Comparison of ENCODE assay signal across 7 mouse cellular contexts in genomic region chr7:29954731-29955130, GRCm38 (mm10). TPM values are rescaled to one million over a fixed set of nuclear protein-coding genes. Genes with fewer than 3 reads are reported as not detected.
DNase-seq lines count a peak whose midpoint lies in the region; ATAC-seq and TF ChIP-seq lines count a peak whose summit lies in the region.

No protein-coding gene starts in this region.

- H3K36me3 ChIP-seq in G1E (replicated peaks), result peaks cover 17% of the 10 kb centered on the region
- no peaks in the 10 kb centered on the region for H3K36me3 ChIP-seq in kidney, postnatal 0 days (ENCODE audit: insufficient read depth, low read length)

- H3K27me3 ChIP-seq in G1E (ENCODE audit: insufficient read depth, low read length), result no peaks in the 10 kb centered on the region
- no peaks in the 10 kb centered on the region for H3K27me3 ChIP-seq in kidney, postnatal 0 days (ENCODE audit: insufficient read depth, low read length)

- TF ChIP-seq CTCF in G1E (IDR thresholded peaks at IDR 0.05; ENCODE audit: low read depth, low read length), result peak; percentile 63
- peak; percentile 76 for TF ChIP-seq CTCF in kidney, postnatal 0 days (IDR thresholded peaks at IDR 0.05; ENCODE audit: low read depth)

- no peaks in the 10 kb centered on the region for H3K9me3 ChIP-seq in G1E (replicated peaks)
- no peaks in the 10 kb centered on the region for H3K9me3 ChIP-seq in kidney, postnatal 0 days (replicated peaks; ENCODE audit: low read length)

- no peak overlapping the region for H3K27ac ChIP-seq in kidney, postnatal 0 days

- peak overlapping the region; percentile 71 for H3K4me2 ChIP-seq in kidney, postnatal 0 days (ENCODE audit: low read length)

- H3K4me1 ChIP-seq in G1E (ENCODE audit: insufficient read depth, low read depth, low read length), result peaks cover 9% of the 10 kb centered on the region
- 0 out of 2 replicates have a peak, but pooled peaks cover 3% of the 10 kb centered on the region for H3K4me1 ChIP-seq in kidney, postnatal 0 days (replicated peaks; ENCODE audit: insufficient read depth, low read length)

- 29% methylated on average over 4 of the region's 4 CpGs for WGBS in kidney, postnatal 0 days

- peak; percentile 49 for DNase-seq in CD4-positive helper T cell, adult 2 months (ENCODE audit: low read depth, low spot score)
- peak; percentile 28 for DNase-seq in G1E (ENCODE audit: low spot score)
- peak; percentile 53 to 72 for DNase-seq in cerebellum, postnatal 14 days
- DNase-seq in heart, adult 8-10 months (ENCODE audit: low spot score), result peak; percentile 46
- DNase-seq in kidney, postnatal 0 days (ENCODE audit: low spot score), result peak; percentile 53
- DNase-seq in lung, postnatal 36 days, result peak; percentile 80
- peak; percentile 47 to 70 for DNase-seq in spleen, postnatal 10 days (ENCODE audit: low spot score in 2 of 2)

- no peak for ATAC-seq in G1E (ENCODE audit: extremely low read depth, insufficient number of reproducible peaks, low FRiP score, poor library complexity, severe bottlenecking)
- ATAC-seq in kidney, postnatal 0 days (replicated peaks; ENCODE audit: low FRiP score, low read depth), result no peak

- H3K9ac ChIP-seq in kidney, postnatal 0 days (ENCODE audit: low read depth, low read length), result no peak overlapping the region

- peak overlapping the region; percentile 79; the same call in 1 of the 2 replicates for H3K4me3 ChIP-seq in G1E (ENCODE audit: low read depth, low read length)
- H3K4me3 ChIP-seq in kidney, postnatal 0 days (replicated peaks; ENCODE audit: low read depth, low read length), result no peak overlapping the region

RNA-seq across cellular contexts. Expression of gene Zfp74, which starts 0.8 kb away (rescaled TPM):
- total RNA-seq in G1E (2014; fragmentation: Nextera tagmentation), result 24.2 and 26.9 TPM in 2 replicates
- 5.6 and 7.8 TPM in 2 replicates for total RNA-seq in G1E (2017)
- polyA plus RNA-seq in G1E (2012), result 9.8 and 13.7 TPM in 2 replicates
- total RNA-seq in heart, adult 8-10 months (2022), result 1 to 10 TPM; 5.8 to 6.5 (median 6.0) TPM
- polyA plus RNA-seq in kidney, postnatal 0 days (2015; fragmentation: Nextera tagmentation; extraction: Ambion mirVana), result 5.6 and 6.7 TPM in 2 replicates

RNA-seq across cellular contexts. Expression of gene Zfp568, which starts 29.0 kb away (rescaled TPM):
- 18.6 and 22.0 TPM in 2 replicates for total RNA-seq in G1E (2014; fragmentation: Nextera tagmentation)
- 24.4 and 26.2 TPM in 2 replicates for total RNA-seq in G1E (2017)
- 3.9 and 5.1 TPM in 2 replicates for polyA plus RNA-seq in G1E (2012)
- 10 to 100 TPM; 16.9 to 27.9 (median 21.5) TPM for total RNA-seq in heart, adult 8-10 months (2022)
- 6.4 TPM in 2 replicates for polyA plus RNA-seq in kidney, postnatal 0 days (2015; fragmentation: Nextera tagmentation; extraction: Ambion mirVana)

RNA-seq across cellular contexts. Expression of gene Zfp383, which starts 46.7 kb away (rescaled TPM):
- total RNA-seq in G1E (2014; fragmentation: Nextera tagmentation), result 0.44 TPM in 1 of 2 replicates, not detected in the other
- total RNA-seq in G1E (2017), result 1.6 and 2.2 TPM in 2 replicates
- 0.04 and 0.08 TPM in 2 replicates for polyA plus RNA-seq in G1E (2012)
- 1 to 10 TPM; 3.8 to 9.5 (median 6.4) TPM for total RNA-seq in heart, adult 8-10 months (2022)
- 3.9 and 4.7 TPM in 2 replicates for polyA plus RNA-seq in kidney, postnatal 0 days (2015; fragmentation: Nextera tagmentation; extraction: Ambion mirVana)

RNA-seq across cellular contexts. Expression of gene Zfp27, which starts 48.4 kb away (rescaled TPM):
- total RNA-seq in G1E (2014; fragmentation: Nextera tagmentation) (10.6 and 12.6 TPM in 2 replicates), G1E (2017) (9.0 and 10.2 TPM in 2 replicates)
- polyA plus RNA-seq in G1E (2012), result 0.23 and 0.27 TPM in 2 replicates
- 1 to 10 TPM; 8.4 to 9.3 (median 8.6) TPM for total RNA-seq in heart, adult 8-10 months (2022)
- 7.7 and 7.8 TPM in 2 replicates for polyA plus RNA-seq in kidney, postnatal 0 days (2015; fragmentation: Nextera tagmentation; extraction: Ambion mirVana)

Comparison
In these comparisons a context has a peak if more than half of its experiments do, and no peak if none do; other contexts are left out.
1. DNase-seq: peak in every context shown above with its lines; median percentile 80 in lung, postnatal 36 days; 62 in cerebellum, postnatal 14 days; 58 in spleen, postnatal 10 days; 53 in kidney, postnatal 0 days; 49 in CD4-positive helper T cell, adult 2 months; 46 in heart, adult 8-10 months; 28 in G1E.